Mouse (Mus musculus): Measurements from ENCODE around the gene Serpinc1. TPM values are rescaled to one million over a fixed set of nuclear protein-coding genes. Genes with fewer than 3 reads are reported as not detected.

Gene Serpinc1
- polyA plus RNA-seq, 1 experiment, result 3.5 TPM

DNA sequence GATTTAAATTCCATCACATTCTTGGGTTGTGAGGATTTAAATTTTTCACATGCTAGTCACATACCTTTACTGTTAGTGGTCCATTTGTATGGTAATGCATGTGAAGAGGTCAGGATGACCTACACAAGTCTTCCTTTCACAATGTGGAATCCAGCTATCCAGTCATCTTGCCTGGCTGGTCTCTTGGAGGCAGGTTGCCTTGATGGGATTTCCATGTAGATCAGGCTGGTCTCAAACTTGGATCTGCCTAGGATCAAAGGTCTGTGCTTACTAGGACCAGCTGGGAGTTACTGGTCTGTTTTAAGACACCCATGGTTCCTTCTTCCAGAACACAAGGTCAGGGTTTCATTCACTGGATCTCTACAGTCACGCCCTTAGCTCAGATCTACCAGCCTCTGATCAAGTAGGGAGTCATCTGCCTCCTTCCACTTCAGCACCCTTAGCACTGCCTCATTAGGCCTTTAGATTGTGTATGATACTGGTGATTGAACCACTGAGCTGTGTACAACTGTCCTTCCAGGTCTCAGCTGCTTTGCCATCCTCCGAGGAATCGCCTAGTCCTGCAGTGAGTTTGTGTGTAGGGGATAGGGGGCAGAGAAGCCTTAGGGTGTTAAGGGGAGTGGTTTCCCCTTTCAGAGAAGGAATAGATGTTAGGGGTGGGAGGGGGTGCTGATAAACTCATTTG lies 61.5 kb downstream of the Serpinc1 start:
- DNase-seq, result no peak
- no peak overlapping the region for H3K27ac ChIP-seq (ENCODE audit: control insufficient read depth, insufficient read depth, low read length)
- H3K4me1 ChIP-seq (replicated peaks; ENCODE audit: control insufficient read depth, insufficient read depth, low read length), result peaks cover 4% of the 10 kb centered on the region; the same call in 1 of the 2 replicates
- H3K36me3 ChIP-seq (ENCODE audit: control insufficient read depth, insufficient read depth, low read length), result peaks cover 41% of the 10 kb centered on the region
- TF ChIP-seq CTCF (IDR thresholded peaks at IDR 0.05; ENCODE audit: borderline replicate concordance, control insufficient read depth, extremely low read depth, insufficient read depth, low read length, poor library complexity), result no peak
- TF ChIP-seq POLR2A (IDR thresholded peaks at IDR 0.05; ENCODE audit: control insufficient read depth, extremely low read depth, insufficient read depth, low read length, poor library complexity), result no peak
- H3K27me3 ChIP-seq (ENCODE audit: control insufficient read depth, insufficient read depth, low read length), result no peaks in the 10 kb centered on the region
- WGBS, result 73% methylated on average over 3 of the region's 3 CpGs
- H3K4me3 ChIP-seq (ENCODE audit: control insufficient read depth, insufficient read depth, low read length), result no peak overlapping the region

DNA sequence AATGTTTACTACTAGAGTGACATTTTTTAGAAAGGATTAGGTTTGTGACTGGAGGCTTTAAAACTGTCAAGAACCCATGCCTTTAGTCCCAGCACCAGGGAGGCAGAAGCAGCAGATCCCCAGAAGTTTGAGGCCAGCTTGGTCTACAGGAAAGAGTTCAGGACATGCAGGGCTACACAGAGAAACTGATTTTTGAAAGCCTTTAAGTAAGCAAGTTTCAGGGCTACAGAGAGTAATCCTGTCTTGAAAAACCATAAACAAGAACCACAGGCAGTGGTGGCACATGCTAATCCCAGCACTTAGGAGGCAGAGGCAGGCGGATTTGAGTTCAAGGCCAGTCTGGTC lies 62.0 kb downstream of the Serpinc1 start:
- Histone ChIP-seq H3K4me3 (ENCODE audit: control insufficient read depth, insufficient read depth, low read length) (no peak overlapping the region), H3K4me1 (replicated peaks; ENCODE audit: control insufficient read depth, insufficient read depth, low read length) (peaks cover 4% of the 10 kb centered on the region; the same call in 1 of the 2 replicates), H3K36me3 (ENCODE audit: control insufficient read depth, insufficient read depth, low read length) (peaks cover 41% of the 10 kb centered on the region), H3K27me3 (ENCODE audit: control insufficient read depth, insufficient read depth, low read length) (no peaks in the 10 kb centered on the region), H3K27ac (ENCODE audit: control insufficient read depth, insufficient read depth, low read length) (no peak overlapping the region)
- DNase-seq, result no peak
- 96% methylated on average over 1 of the region's 1 CpGs for WGBS
- TF ChIP-seq CTCF (IDR thresholded peaks at IDR 0.05; ENCODE audit: borderline replicate concordance, control insufficient read depth, extremely low read depth, insufficient read depth, low read length, poor library complexity) (no peak), POLR2A (IDR thresholded peaks at IDR 0.05; ENCODE audit: control insufficient read depth, extremely low read depth, insufficient read depth, low read length, poor library complexity) (no peak)

DNA sequence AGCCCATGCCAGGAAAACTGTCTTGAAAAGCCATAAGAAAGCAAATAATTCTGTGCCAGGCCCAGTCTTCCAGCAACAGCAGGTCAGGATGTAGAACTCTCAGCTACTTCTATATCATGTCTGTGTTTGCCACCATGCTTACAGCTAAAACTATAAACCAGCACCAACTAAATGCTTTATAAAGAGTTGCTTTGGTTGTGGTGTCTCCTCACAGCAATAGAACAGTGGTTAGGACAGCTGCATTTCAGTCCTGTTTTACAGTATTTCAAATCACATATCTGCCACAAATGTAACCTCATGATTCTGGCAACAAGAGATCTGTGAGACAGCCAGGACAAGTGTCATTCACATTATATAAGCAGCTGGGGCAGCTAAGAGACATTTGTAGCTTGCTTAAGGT lies 62.5 kb downstream of the Serpinc1 start:
- peaks cover 41% of the 10 kb centered on the region for H3K36me3 ChIP-seq (ENCODE audit: control insufficient read depth, insufficient read depth, low read length)
- no peak overlapping the region for H3K27ac ChIP-seq (ENCODE audit: control insufficient read depth, insufficient read depth, low read length)
- DNase-seq, result no peak
- H3K4me1 ChIP-seq (replicated peaks; ENCODE audit: control insufficient read depth, insufficient read depth, low read length), result peaks cover 4% of the 10 kb centered on the region; the same call in 1 of the 2 replicates
- no peak overlapping the region for H3K4me3 ChIP-seq (ENCODE audit: control insufficient read depth, insufficient read depth, low read length)
- no peaks in the 10 kb centered on the region for H3K27me3 ChIP-seq (ENCODE audit: control insufficient read depth, insufficient read depth, low read length)
- TF ChIP-seq POLR2A (IDR thresholded peaks at IDR 0.05; ENCODE audit: control insufficient read depth, extremely low read depth, insufficient read depth, low read length, poor library complexity) (no peak), CTCF (IDR thresholded peaks at IDR 0.05; ENCODE audit: borderline replicate concordance, control insufficient read depth, extremely low read depth, insufficient read depth, low read length, poor library complexity) (no peak)

DNA sequence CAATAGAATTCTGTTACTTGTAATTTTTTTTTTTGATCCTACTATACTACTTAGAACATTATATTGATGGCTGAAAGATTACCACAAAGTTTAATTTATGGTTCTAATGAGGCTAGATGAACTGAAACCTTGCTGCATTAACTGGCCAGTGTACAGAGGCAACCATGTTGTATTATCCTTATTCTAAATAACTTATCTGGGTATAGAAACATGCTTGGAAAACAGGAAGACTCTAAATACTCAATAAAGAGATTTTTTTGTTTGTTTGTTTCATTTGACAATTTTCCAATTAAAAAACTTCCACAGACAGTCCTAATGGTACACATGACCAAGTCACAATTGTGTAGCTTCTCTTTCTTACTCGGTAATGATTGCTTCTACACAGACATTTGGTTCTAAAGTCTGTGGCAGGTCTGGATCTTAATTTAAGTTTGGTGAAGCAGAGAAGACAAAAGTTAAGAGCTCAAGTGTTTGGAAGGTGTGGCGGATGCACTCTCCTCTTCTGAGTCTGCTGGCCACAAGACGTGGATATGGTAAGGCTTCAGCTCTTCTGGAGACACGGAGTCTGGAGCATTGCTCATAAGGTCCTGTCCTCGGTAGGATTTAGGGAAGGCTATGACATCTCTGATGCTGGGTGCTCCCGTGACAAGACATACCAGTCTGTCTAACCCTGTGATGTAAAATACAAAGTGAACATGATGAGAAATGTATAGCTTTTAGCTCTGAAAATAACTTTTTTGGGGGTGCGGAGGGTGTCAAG lies 63.1 kb downstream of the Serpinc1 start:
- DNase-seq, result no peak
- Histone ChIP-seq H3K27ac (ENCODE audit: control insufficient read depth, insufficient read depth, low read length) (no peak overlapping the region), H3K27me3 (ENCODE audit: control insufficient read depth, insufficient read depth, low read length) (no peaks in the 10 kb centered on the region), H3K36me3 (ENCODE audit: control insufficient read depth, insufficient read depth, low read length) (peaks cover 37% of the 10 kb centered on the region), H3K4me1 (replicated peaks; ENCODE audit: control insufficient read depth, insufficient read depth, low read length) (no peaks in the 10 kb centered on the region), H3K4me3 (ENCODE audit: control insufficient read depth, insufficient read depth, low read length) (no peak overlapping the region)
- TF ChIP-seq POLR2A (IDR thresholded peaks at IDR 0.05; ENCODE audit: control insufficient read depth, extremely low read depth, insufficient read depth, low read length, poor library complexity), result no peak
- 95% methylated on average over 7 of the region's 7 CpGs for WGBS

DNA sequence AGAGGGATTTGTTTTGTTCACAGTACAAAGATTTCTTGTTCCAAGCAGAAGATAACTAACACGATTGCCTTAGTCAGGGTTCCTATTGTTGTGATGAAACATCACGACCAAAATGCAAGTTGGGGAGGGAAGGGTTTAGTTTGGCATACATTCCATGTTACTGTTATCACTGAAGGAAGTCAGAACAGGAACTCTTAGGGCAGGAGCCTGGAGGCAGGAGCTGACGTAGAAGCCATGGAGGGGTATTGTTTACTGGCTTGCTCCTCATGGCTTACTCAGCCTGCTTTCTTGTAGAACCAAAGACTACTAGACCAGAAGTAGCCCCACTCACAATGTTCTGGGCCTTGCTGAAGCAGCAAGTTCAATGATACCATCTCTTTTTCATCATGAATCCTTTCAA lies 68.6 kb downstream of the Serpinc1 start:
- Histone ChIP-seq H3K4me3 (ENCODE audit: control insufficient read depth, insufficient read depth, low read length) (no peak overlapping the region), H3K36me3 (ENCODE audit: control insufficient read depth, insufficient read depth, low read length) (peaks cover 15% of the 10 kb centered on the region; the same call in 1 of the 2 replicates), H3K27ac (ENCODE audit: control insufficient read depth, insufficient read depth, low read length) (no peak overlapping the region), H3K4me1 (replicated peaks; ENCODE audit: control insufficient read depth, insufficient read depth, low read length) (no peaks in the 10 kb centered on the region), H3K27me3 (ENCODE audit: control insufficient read depth, insufficient read depth, low read length) (no peaks in the 10 kb centered on the region)
- 97% methylated on average over 3 of the region's 3 CpGs for WGBS
- TF ChIP-seq POLR2A (IDR thresholded peaks at IDR 0.05; ENCODE audit: control insufficient read depth, extremely low read depth, insufficient read depth, low read length, poor library complexity) (no peak), CTCF (IDR thresholded peaks at IDR 0.05; ENCODE audit: borderline replicate concordance, control insufficient read depth, extremely low read depth, insufficient read depth, low read length, poor library complexity) (no peak)
- no peak for DNase-seq

Other genes with a start within 250 kb of the Serpinc1 start
- 53.3 and 56.5 TPM in 2 replicates for gene Rabgap1l, start 185.4 kb upstream of the Serpinc1 start, polyA plus RNA-seq (2012; rRNA removed)
- 36.6 and 41.2 TPM in 2 replicates for gene Rc3h1, start 72.2 kb upstream of the Serpinc1 start, polyA plus RNA-seq (2012; rRNA removed)
- gene Zbtb37, start 56.3 kb downstream of the Serpinc1 start, polyA plus RNA-seq (2012; rRNA removed), result 3.9 and 4.2 TPM in 2 replicates
- 11.1 and 13.6 TPM in 2 replicates for gene Dars2, start 92.1 kb downstream of the Serpinc1 start, polyA plus RNA-seq (2012; rRNA removed)
- 9.5 and 10.2 TPM in 2 replicates for gene Cenpl, start 92.1 kb downstream of the Serpinc1 start, polyA plus RNA-seq (2012; rRNA removed)
- gene Klhl20, start 152.9 kb downstream of the Serpinc1 start, polyA plus RNA-seq (2012; rRNA removed), result 19.1 and 19.3 TPM in 2 replicates
- 0.04 and 0.05 TPM in 2 replicates for gene Ankrd45, start 164.1 kb downstream of the Serpinc1 start, polyA plus RNA-seq (2012; rRNA removed)
- not detected in 2 replicates for gene Tex50, start 180.7 kb downstream of the Serpinc1 start, polyA plus RNA-seq (2012; rRNA removed)

Measured in thymus, adult 2 months (tissue).